Mouse (Mus musculus) kidney, adult 9 months (tissue): ENCODE measurements around the gene Crocc.

Experiments used
- DNase-seq: peaks from one replicate; pipeline ENCODE4 v3.0.0; 2022

Gene Crocc

GRCm38 (mm10) chr4:140984544-140984943 lies 75.8 kb downstream of the Crocc start:
- no peak for DNase-seq

- DNase-seq, result peak; percentile 35
Measured at GRCm38 (mm10) chr4:140983442-140983841, 76.9 kb downstream of the Crocc start.

- DNase-seq, result peak; percentile 36
Measured at GRCm38 (mm10) chr4:140982808-140983207, 77.5 kb downstream of the Crocc start.

GRCm38 (mm10) chr4:140981605-140982004 lies 78.7 kb downstream of the Crocc start:
- DNase-seq, result peak; percentile 41

GRCm38 (mm10) chr4:140977886-140978692 lies 82.3 kb downstream of the Crocc start:
- DNase-seq, result no peak

GRCm38 (mm10) chr4:140977278-140977677 lies 83.1 kb downstream of the Crocc start:
- DNase-seq, result no peak

- no peak for DNase-seq
Measured at GRCm38 (mm10) chr4:140975356-140975755, 85.0 kb downstream of the Crocc start.

GRCm38 (mm10) chr4:140974408-140974807 lies 85.9 kb downstream of the Crocc start:
- DNase-seq, result no peak

GRCm38 (mm10) chr4:140971691-140972090 lies 88.7 kb downstream of the Crocc start:
- DNase-seq, result no peak

- no peak for DNase-seq
Measured at GRCm38 (mm10) chr4:140967386-140968159, 92.8 kb downstream of the Crocc start.
